Mouse (Mus musculus): Measurements from ENCODE around the gene Csnk1d. TPM values are rescaled to one million over a fixed set of nuclear protein-coding genes. Genes with fewer than 3 reads are reported as not detected.

Csnk1d gene
- polyA plus RNA-seq, 1 experiment, result 111 TPM

- Histone ChIP-seq H3K4me3 (ENCODE audit: control insufficient read depth, low read depth, low read length) (no peak overlapping the region), H3K4me1 (ENCODE audit: control insufficient read depth, insufficient read depth, low read length) (peaks cover 9% of the 10 kb centered on the region), H3K27ac (ENCODE audit: control insufficient read depth, insufficient read depth, low read depth, low read length) (no peak overlapping the region), H3K36me3 (ENCODE audit: control insufficient read depth, insufficient read depth, low read length) (no peaks in the 10 kb centered on the region), H3K27me3 (ENCODE audit: control insufficient read depth, insufficient read depth, low read length) (no peaks in the 10 kb centered on the region)
- no peak for TF ChIP-seq CTCF (IDR thresholded peaks at IDR 0.05; ENCODE audit: control insufficient read depth, insufficient read depth, insufficient replicate concordance, low read depth, low read length)
- TF ChIP-seq POLR2A (IDR thresholded peaks at IDR 0.05; ENCODE audit: control insufficient read depth, low read depth, low read length), result no peak
Measured at GRCm38 (mm10) chr11:120937976-120938375, 53.2 kb downstream of the Csnk1d start.

GRCm38 (mm10) chr11:120932564-120933398 is 58.3 kb downstream of the Csnk1d start, which contains the start of gene Ccdc57:
TSS of gene Ccdc57 (minus strand) at chr11:120932872.
- Histone ChIP-seq H3K4me1 (ENCODE audit: control insufficient read depth, insufficient read depth, low read length) (peaks cover 8% of the 10 kb centered on the region), H3K27ac (ENCODE audit: control insufficient read depth, insufficient read depth, low read depth, low read length) (peak within 1 kb of the TSS; percentile 42; the same call in 1 of the 2 replicates), H3K27me3 (ENCODE audit: control insufficient read depth, insufficient read depth, low read length) (no peaks in the 10 kb centered on the region), H3K4me3 (ENCODE audit: control insufficient read depth, low read depth, low read length) (peak within 1 kb of the TSS; percentile 86), H3K36me3 (ENCODE audit: control insufficient read depth, insufficient read depth, low read length) (no peaks in the 10 kb centered on the region)
- TF ChIP-seq POLR2A (IDR thresholded peaks at IDR 0.05; ENCODE audit: control insufficient read depth, low read depth, low read length) (no peak; the same call in none of the 2 replicates), CTCF (IDR thresholded peaks at IDR 0.05; ENCODE audit: control insufficient read depth, insufficient read depth, insufficient replicate concordance, low read depth, low read length) (no peak)

- Histone ChIP-seq H3K27ac (ENCODE audit: control insufficient read depth, insufficient read depth, low read depth, low read length) (no peak overlapping the region), H3K4me1 (ENCODE audit: control insufficient read depth, insufficient read depth, low read length) (peaks cover 8% of the 10 kb centered on the region), H3K36me3 (ENCODE audit: control insufficient read depth, insufficient read depth, low read length) (no peaks in the 10 kb centered on the region), H3K27me3 (ENCODE audit: control insufficient read depth, insufficient read depth, low read length) (no peaks in the 10 kb centered on the region), H3K4me3 (ENCODE audit: control insufficient read depth, low read depth, low read length) (no peak overlapping the region)
- TF ChIP-seq CTCF (IDR thresholded peaks at IDR 0.05; ENCODE audit: control insufficient read depth, insufficient read depth, insufficient replicate concordance, low read depth, low read length) (no peak), POLR2A (IDR thresholded peaks at IDR 0.05; ENCODE audit: control insufficient read depth, low read depth, low read length) (no peak)
Measured at GRCm38 (mm10) chr11:120931479-120931878, 59.7 kb downstream of the Csnk1d start.

GRCm38 (mm10) chr11:120928468-120928867 is 62.7 kb downstream of the Csnk1d start:
- Histone ChIP-seq H3K4me3 (ENCODE audit: control insufficient read depth, low read depth, low read length) (no peak overlapping the region), H3K36me3 (ENCODE audit: control insufficient read depth, insufficient read depth, low read length) (no peaks in the 10 kb centered on the region), H3K27ac (ENCODE audit: control insufficient read depth, insufficient read depth, low read depth, low read length) (no peak overlapping the region), H3K27me3 (ENCODE audit: control insufficient read depth, insufficient read depth, low read length) (no peaks in the 10 kb centered on the region), H3K4me1 (ENCODE audit: control insufficient read depth, insufficient read depth, low read length) (peaks cover 8% of the 10 kb centered on the region)
- TF ChIP-seq POLR2A (IDR thresholded peaks at IDR 0.05; ENCODE audit: control insufficient read depth, low read depth, low read length) (no peak), CTCF (IDR thresholded peaks at IDR 0.05; ENCODE audit: control insufficient read depth, insufficient read depth, insufficient replicate concordance, low read depth, low read length) (no peak)

GRCm38 (mm10) chr11:120922528-120922927 is 68.6 kb downstream of the Csnk1d start:
- H3K4me1 ChIP-seq (ENCODE audit: control insufficient read depth, insufficient read depth, low read length), result no peaks in the 10 kb centered on the region
- no peak overlapping the region for H3K4me3 ChIP-seq (ENCODE audit: control insufficient read depth, low read depth, low read length)
- H3K27me3 ChIP-seq (ENCODE audit: control insufficient read depth, insufficient read depth, low read length), result no peaks in the 10 kb centered on the region
- no peaks in the 10 kb centered on the region; the same call in none of the 2 replicates for H3K36me3 ChIP-seq (ENCODE audit: control insufficient read depth, insufficient read depth, low read length)
- TF ChIP-seq POLR2A (IDR thresholded peaks at IDR 0.05; ENCODE audit: control insufficient read depth, low read depth, low read length), result no peak
- TF ChIP-seq CTCF (IDR thresholded peaks at IDR 0.05; ENCODE audit: control insufficient read depth, insufficient read depth, insufficient replicate concordance, low read depth, low read length), result no peak
- H3K27ac ChIP-seq (ENCODE audit: control insufficient read depth, insufficient read depth, low read depth, low read length), result no peak overlapping the region

- H3K36me3 ChIP-seq (ENCODE audit: control insufficient read depth, insufficient read depth, low read length), result no peaks in the 10 kb centered on the region; the same call in none of the 2 replicates
- H3K27ac ChIP-seq (ENCODE audit: control insufficient read depth, insufficient read depth, low read depth, low read length), result no peak overlapping the region
- TF ChIP-seq CTCF (IDR thresholded peaks at IDR 0.05; ENCODE audit: control insufficient read depth, insufficient read depth, insufficient replicate concordance, low read depth, low read length) (no peak), POLR2A (IDR thresholded peaks at IDR 0.05; ENCODE audit: control insufficient read depth, low read depth, low read length) (no peak)
- H3K4me1 ChIP-seq (ENCODE audit: control insufficient read depth, insufficient read depth, low read length), result no peaks in the 10 kb centered on the region; the same call in 1 of the 2 replicates
- H3K27me3 ChIP-seq (ENCODE audit: control insufficient read depth, insufficient read depth, low read length), result no peaks in the 10 kb centered on the region
- no peak overlapping the region for H3K4me3 ChIP-seq (ENCODE audit: control insufficient read depth, low read depth, low read length)
Measured at GRCm38 (mm10) chr11:120917756-120918155, 73.4 kb downstream of the Csnk1d start.

GRCm38 (mm10) chr11:120916477-120916876 is 74.7 kb downstream of the Csnk1d start:
- no peak for TF ChIP-seq CTCF (IDR thresholded peaks at IDR 0.05; ENCODE audit: control insufficient read depth, insufficient read depth, insufficient replicate concordance, low read depth, low read length)

More at GRCm38 (mm10) chr11:120916477-120916876, 74.7 kb downstream of the Csnk1d start:
- H3K27me3 ChIP-seq (ENCODE audit: control insufficient read depth, insufficient read depth, low read length), result no peaks in the 10 kb centered on the region
- H3K36me3 ChIP-seq (ENCODE audit: control insufficient read depth, insufficient read depth, low read length), result no peaks in the 10 kb centered on the region; the same call in none of the 2 replicates
- H3K27ac ChIP-seq (ENCODE audit: control insufficient read depth, insufficient read depth, low read depth, low read length), result no peak overlapping the region
- no peak overlapping the region for H3K4me3 ChIP-seq (ENCODE audit: control insufficient read depth, low read depth, low read length)
- no peaks in the 10 kb centered on the region; the same call in 1 of the 2 replicates for H3K4me1 ChIP-seq (ENCODE audit: control insufficient read depth, insufficient read depth, low read length)

Data from testis, adult 2 months (tissue).